Comparison of ENCODE assay signal across 18 mouse cellular contexts in the genomic region with DNA sequence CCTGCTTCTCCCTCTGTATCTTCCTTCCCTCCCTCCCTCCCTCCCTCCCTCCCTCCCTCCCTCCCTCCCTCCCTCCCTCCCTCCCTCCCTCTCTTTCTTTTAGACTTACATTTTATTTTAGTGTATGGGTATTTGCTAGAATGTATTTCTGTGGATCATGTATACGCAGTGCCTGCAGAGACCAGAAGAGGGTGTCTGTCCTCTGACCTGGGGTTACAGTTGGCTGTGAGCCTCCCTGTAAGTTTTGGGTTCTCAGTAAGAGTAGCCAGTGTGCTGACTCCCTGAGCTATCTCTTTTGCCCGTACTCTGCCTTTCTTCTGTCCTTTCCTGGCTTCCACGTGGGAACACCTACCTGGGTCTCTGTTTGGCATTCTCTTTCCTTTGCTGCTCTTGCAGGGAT. TPM values are rescaled to one million over a fixed set of nuclear protein-coding genes. Genes with fewer than 3 reads are reported as not detected.
DNase-seq lines count a peak whose midpoint lies in the region; ATAC-seq and TF ChIP-seq lines count a peak whose summit lies in the region.
"Had no signal": no experiment of that assay in that cellular context is flagged by ENCODE, and none has a peak within 500 bp of the region (broad histone marks: within the 10 kb centered on the region; RNA-seq: fewer than 3 reads in every experiment).

No protein-coding gene starts in this region.

- peak; percentile 26 for TF ChIP-seq CTCF in heart, adult 2 months (IDR thresholded peaks at IDR 0.05)
- TF ChIP-seq CTCF in lung, postnatal 0 days (IDR thresholded peaks at IDR 0.05) = peak; percentile 50

- H3K4me3 ChIP-seq in heart, adult 2 months = no peak overlapping the region
- H3K4me3 ChIP-seq in lung, postnatal 0 days (ENCODE audit: low read depth, low read length) = no peak overlapping the region
- H3K4me3 ChIP-seq: forebrain, embryonic 13.5 days; limb, embryonic 13.5 days; midbrain, embryonic 13.5 days had no signal

- no peaks in the 10 kb centered on the region for H3K9me3 ChIP-seq in lung, postnatal 0 days (ENCODE audit: low read length)
- H3K9me3 ChIP-seq: forebrain, embryonic 13.5 days; limb, embryonic 13.5 days; midbrain, embryonic 13.5 days had no signal

- no peak for ATAC-seq in lung, postnatal 0 days
- peak; percentile 75 for ATAC-seq in megakaryocyte-erythroid progenitor cell, adult 5-6 weeks (replicated peaks; ENCODE audit: low FRiP score, low TSS enrichment, poor library complexity, severe bottlenecking)
- ATAC-seq: forebrain, embryonic 13.5 days; midbrain, embryonic 13.5 days had no signal

- no peak for TF ChIP-seq EP300 in heart, adult 2 months (IDR thresholded peaks at IDR 0.05; ENCODE audit: insufficient read depth, low read depth, low read length)
- no peak for TF ChIP-seq EP300 in lung, postnatal 0 days (IDR thresholded peaks at IDR 0.05)

- 72% methylated on average over 3 of the region's 3 CpGs for WGBS in heart, adult 2 months
- WGBS in lung, postnatal 0 days = 51% methylated on average over 3 of the region's 3 CpGs

- H3K27ac ChIP-seq in heart, adult 2 months = no peak overlapping the region
- H3K27ac ChIP-seq in lung, postnatal 0 days (ENCODE audit: low read length) = no peak overlapping the region
- H3K27ac ChIP-seq: forebrain, embryonic 13.5 days; hindbrain, embryonic 14.5 days; limb, embryonic 13.5 days; midbrain, embryonic 13.5 days had no signal

- H3K27me3 ChIP-seq in heart, adult 2 months (ENCODE audit: control insufficient read depth, insufficient read depth, low read length) = no peaks in the 10 kb centered on the region
- no peaks in the 10 kb centered on the region for H3K27me3 ChIP-seq in lung, postnatal 0 days (replicated peaks; ENCODE audit: insufficient read depth, low read length)
- H3K27me3 ChIP-seq: forebrain, embryonic 13.5 days; limb, embryonic 13.5 days; midbrain, embryonic 13.5 days had no signal

- H3K4me1 ChIP-seq in heart, adult 2 months (ENCODE audit: control insufficient read depth, insufficient read depth, low read length) = peaks cover 6% of the 10 kb centered on the region
- H3K4me1 ChIP-seq in lung, postnatal 0 days (ENCODE audit: insufficient read depth, low read depth, low read length) = 0 out of 2 replicates have a peak, but pooled peaks cover 5% of the 10 kb centered on the region

- no peak for DNase-seq in heart, adult 2 months
- no peak for DNase-seq in heart, adult 9 months (ENCODE audit: low spot score in 2 of 2)
- DNase-seq in lung, postnatal 0 days (ENCODE audit: low spot score) = no peak
- no peak for DNase-seq in lung, postnatal 4 days
- DNase-seq in R1 (ENCODE audit: low read depth, low spot score) = peak; percentile 45
- no peak for DNase-seq in MN1 (ENCODE audit: low spot score)
- no peak for DNase-seq in layer of hippocampus, postnatal 14 days (ENCODE audit: low spot score in 2 of 2)
- DNase-seq: adrenal gland, postnatal 25 days; cerebellum, postnatal 10 days; heart, adult 11 months; kidney, adult 18-20 months; layer of hippocampus, postnatal 36 days; right cerebral cortex, postnatal 25 days had no signal

- intact Hi-C loops in heart, adult 2 months (cut with DNase I) = no loop called here

- no peak overlapping the region for H3K4me2 ChIP-seq in lung, postnatal 0 days (replicated peaks; ENCODE audit: low read depth, low read length)
- H3K4me2 ChIP-seq: forebrain, embryonic 13.5 days; hindbrain, embryonic 14.5 days; limb, embryonic 13.5 days; midbrain, embryonic 13.5 days had no signal

- no peak for TF ChIP-seq POLR2A in heart, adult 2 months (IDR thresholded peaks at IDR 0.05; ENCODE audit: insufficient read depth, low read depth, low read length)

- no peaks in the 10 kb centered on the region for H3K36me3 ChIP-seq in heart, adult 2 months (ENCODE audit: control insufficient read depth, insufficient read depth, low read length)
- H3K36me3 ChIP-seq in lung, postnatal 0 days (ENCODE audit: insufficient read depth, low read length) = no peaks in the 10 kb centered on the region
- H3K36me3 ChIP-seq: limb, embryonic 13.5 days; midbrain, embryonic 13.5 days had no signal

- peaks cover 5% of the 10 kb centered on the region; the same call in 1 of the 2 replicates for H3K79me2 ChIP-seq in heart, adult 2 months (replicated peaks; ENCODE audit: control insufficient read depth, insufficient read depth, low read length)

- no peak overlapping the region for H3K9ac ChIP-seq in heart, adult 2 months (ENCODE audit: low read depth, low read length)
- no peak overlapping the region for H3K9ac ChIP-seq in lung, postnatal 0 days (replicated peaks; ENCODE audit: low read depth)
- H3K9ac ChIP-seq: forebrain, embryonic 13.5 days; hindbrain, embryonic 14.5 days; limb, embryonic 13.5 days; midbrain, embryonic 13.5 days had no signal

RNA-seq across cellular contexts. Expression of a gene that starts 27.1 kb away (rescaled TPM):
- 10 to 100 TPM; 18.0 to 20.8 TPM for total RNA-seq in heart, adult 2 months (2021)
- 3.2 and 4.1 TPM in 2 replicates for polyA plus RNA-seq in heart, adult 2 months (2012; rRNA removed)
- polyA plus RNA-seq in lung, postnatal 0 days (2015; fragmentation: Nextera tagmentation; extraction: Ambion mirVana) = 2.8 and 3.3 TPM in 2 replicates
- 0.24 and 0.59 TPM in 2 replicates for total RNA-seq in megakaryocyte-erythroid progenitor cell, adult 5-6 weeks (2014; fragmentation: Nextera tagmentation)
- 0.38 and 10.4 TPM in 2 replicates for total RNA-seq in megakaryocyte-erythroid progenitor cell, adult 5-6 weeks (2017)
- total RNA-seq in layer of hippocampus, postnatal 14 days (2021) = 100 to 1,000 TPM; 188 to 201 TPM
